Mouse (Mus musculus): ENCODE results near the gene Med25. TPM values are rescaled to one million over a fixed set of nuclear protein-coding genes. Genes with fewer than 3 reads are reported as not detected.

Gene Med25
- 2.5 TPM for polyA plus RNA-seq (2014; fragmentation: Illumina TruSeq; extraction: RNeasy Lipid Tissue Mini Kit (QIAGEN cat#74804))

GRCm38 (mm10) chr7:44892276-44892921, at the start of gene Med25:
Gene Med25, minus strand, starts transcription at chr7:44892712.

DNA sequence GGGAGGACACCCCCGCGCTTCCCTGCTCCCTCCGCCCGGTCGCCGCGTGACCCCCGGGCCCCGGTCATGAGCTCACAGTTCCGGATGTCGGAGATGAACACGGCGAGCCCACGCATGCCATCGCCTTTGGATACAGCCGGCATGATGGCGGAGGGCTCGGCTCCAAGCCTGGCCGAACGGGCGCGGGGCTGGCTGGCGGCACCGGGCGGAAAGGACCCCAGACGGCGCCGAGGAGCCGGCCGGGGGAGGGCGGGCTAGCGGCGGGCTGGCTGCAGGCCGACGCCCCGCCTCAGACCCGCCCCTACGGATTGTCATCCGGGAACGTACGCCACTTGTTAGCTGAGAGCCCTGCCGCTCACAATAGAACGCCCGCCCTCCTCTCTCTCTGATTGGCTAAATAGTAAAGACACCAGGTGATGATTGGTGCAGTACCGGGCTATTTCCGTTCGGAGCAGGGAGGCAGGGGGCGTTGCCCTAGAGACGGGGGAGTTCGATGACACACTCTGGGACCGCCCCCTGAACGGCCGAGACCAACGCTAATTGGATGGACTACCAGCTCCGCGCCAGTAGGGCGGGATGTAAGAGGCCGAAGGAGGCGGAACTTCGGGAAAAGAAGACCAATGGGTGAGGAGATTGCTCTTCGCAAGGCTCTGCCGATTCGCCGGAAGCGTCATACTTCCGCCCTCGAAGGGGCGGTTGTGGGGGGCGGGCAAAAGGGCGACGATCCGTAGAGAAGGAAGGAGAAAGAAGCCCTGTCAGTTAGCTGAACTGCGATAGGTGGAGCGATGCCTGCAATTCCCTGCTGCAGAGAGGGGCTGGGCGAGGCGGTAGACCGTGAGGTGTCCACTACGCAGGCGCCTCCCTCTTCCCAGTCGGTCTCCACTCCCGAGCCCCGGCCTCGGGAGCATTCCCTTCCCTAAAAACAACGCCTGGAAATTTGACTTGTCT, 37.0 kb upstream of the Med25 start, which contains the start of gene Ap2a1:
TSS of gene Ap2a1 (minus strand) at position 293 of the 948 bp plus-strand sequence.

DNA sequence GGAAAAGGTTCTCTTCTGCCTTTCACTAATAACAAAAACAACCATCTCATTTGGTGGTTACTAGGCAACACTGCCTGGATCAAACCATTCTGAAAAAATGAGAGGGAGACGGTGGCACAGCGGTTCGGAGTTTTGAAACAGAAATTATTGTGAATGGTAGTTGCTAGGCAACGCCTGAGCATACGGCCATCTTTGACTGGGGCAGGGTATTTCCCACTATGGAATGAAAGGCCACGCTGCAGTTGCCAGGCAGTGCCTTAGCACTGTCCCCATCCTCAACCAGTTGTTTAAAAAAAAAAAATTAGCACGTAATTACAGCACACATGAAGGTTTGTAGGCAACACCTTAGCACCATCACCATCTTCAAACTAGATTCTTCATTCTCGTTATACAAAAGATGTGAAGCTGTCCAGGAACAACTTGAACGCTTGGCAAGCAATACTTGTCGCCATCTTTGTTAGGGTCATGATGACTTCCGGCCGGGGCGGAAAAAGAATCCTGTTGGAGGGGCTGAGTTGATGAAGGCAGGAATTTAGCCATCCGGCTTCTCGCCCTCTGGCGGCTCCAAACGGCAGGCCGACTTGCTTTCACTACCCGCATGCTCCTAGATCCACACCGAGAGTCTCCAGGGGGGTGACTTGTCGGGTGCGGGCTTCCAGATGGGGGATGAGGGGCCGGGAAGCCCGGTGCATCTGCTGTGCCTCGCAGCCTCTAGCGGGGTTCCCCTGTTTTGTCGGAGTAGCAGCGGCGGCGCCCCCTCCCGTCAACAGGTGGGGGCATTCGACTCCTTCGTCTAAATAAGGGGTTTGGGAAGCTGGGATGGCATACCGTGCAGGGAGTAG, 3.3 kb upstream of the Med25 start, which contains the start of gene Fuz:
TSS of gene Fuz (plus strand) at position 487 of the 842 bp plus-strand sequence.

DNA sequence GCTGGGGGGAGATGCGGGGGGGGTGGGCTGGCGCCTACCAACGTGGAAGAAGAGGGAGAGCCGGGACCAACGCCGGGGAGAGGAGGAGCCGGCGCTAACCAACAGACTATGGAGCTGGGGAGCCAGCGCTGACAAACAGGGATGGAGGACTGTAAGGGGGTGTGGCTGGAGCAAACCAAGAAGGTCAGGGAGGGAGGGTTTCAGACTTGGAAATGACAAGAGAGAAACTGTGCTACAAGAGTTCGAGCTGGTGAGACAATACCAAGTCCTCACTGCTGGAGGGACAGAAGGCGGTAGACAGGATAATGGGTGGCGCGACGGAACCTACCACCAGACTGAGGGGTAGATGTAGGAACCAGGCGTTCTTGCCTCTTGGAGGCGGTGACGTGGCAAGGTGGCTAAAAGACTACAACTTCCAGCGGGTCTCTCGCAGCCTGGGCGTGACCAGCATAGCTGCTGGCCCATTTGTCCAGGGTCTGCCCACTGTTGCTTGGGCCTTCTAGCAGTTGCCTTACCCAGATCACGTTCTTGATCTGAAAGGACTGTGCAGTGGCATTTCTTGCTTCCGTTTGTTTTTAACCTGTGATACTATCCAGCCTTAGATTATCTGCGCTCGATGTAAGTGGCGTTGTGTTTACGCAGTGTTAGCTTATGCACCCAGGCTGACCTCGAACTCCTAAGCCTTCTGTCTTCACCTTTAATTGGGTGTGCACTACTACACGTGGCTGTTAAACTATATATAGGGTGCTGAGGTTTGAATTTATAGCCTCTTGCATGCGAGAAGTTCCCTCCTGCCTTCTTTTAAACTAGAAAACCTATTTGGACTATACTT, 22.6 kb downstream of the Med25 start, which contains the start of gene Ptov1:
TSS of gene Ptov1 (minus strand) at position 92 of the 832 bp plus-strand sequence.

DNA sequence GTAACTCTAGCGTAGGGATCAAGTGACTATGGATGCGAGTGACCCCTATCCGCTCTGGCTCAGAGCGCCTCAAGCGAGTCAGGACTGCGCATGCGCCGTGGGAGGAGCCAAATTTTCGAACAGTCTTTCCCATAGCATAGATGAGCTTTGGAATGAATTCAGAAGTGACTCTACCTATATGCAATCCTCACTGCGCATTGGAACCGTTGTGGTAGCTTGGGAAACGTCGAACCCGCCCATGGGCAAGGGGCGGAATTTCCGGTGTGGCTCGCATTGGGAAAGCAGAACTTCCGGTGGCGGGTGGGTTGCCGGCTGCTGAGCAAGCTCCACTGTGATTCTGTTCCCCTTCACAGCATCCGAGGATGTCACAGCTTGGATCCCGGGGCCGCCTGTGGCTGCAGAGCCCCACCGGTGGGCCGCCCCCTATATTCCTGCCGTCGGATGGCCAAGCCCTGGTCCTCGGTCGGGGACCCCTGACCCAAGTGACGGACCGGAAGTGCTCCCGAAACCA, 35.4 kb downstream of the Med25 start, which contains the start of gene Pnkp:
TSS of gene Pnkp (plus strand) at position 98 of the 511 bp plus-strand sequence.

DNA sequence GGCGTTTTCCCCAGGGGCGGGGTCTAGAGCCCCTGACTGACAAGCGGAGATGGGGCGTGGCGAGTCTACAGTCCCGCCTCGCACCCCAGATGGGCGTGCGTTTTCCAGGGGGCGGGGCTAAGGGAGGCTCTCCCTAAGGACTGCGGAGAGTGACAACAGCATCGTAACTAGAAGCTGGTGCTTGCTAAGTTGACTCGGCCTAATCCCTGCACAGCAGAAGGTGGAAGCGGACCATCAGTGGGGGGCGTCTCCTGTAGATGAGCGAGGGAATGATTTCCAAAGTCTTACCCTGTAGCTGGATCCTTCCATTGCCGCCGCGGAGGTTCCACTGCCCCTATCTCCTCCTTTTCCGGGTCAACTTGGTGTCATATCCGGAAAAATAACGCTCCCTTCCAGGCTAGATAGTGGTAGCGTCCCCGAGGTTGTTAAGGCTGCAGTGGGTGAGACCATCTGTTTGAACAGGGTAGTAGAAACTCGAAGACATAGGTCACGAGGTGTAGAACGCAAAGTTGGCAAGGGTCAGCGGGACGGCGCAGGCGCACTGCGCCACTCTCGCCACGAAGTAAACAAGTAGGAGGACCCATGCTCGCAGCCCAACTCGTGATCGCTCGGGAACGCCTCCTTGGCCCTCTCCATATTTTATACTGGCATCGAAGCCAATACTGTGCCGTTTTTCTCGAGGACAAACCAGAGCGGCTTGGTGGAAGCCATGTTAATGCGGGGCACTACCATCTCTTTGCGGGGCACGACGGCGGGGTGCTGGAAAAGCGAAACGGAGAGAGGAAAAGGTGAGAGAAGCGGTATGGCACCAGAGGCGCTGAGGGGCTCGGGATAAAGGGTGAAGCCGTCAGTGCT, 43.7 kb downstream of the Med25 start, which contains the start of the genes Akt1s1 and Tbc1d17:
TSS of gene Akt1s1 (plus strand) at position 431 of the 855 bp plus-strand sequence.
TSS of gene Tbc1d17 (minus strand) at position 519 of the 855 bp plus-strand sequence.

Other genes with a start within 250 kb of the Med25 start
- not detected for gene Myh14, start 221.9 kb downstream of the Med25 start, polyA plus RNA-seq (2014; fragmentation: Illumina TruSeq; extraction: RNeasy Lipid Tissue Mini Kit (QIAGEN cat#74804))
- not detected for gene Izumo2, start 184.0 kb downstream of the Med25 start, polyA plus RNA-seq (2014; fragmentation: Illumina TruSeq; extraction: RNeasy Lipid Tissue Mini Kit (QIAGEN cat#74804))
- gene Vrk3, start 144.3 kb downstream of the Med25 start, polyA plus RNA-seq (2014; fragmentation: Illumina TruSeq; extraction: RNeasy Lipid Tissue Mini Kit (QIAGEN cat#74804)), result 3.8 TPM
- 2.2 TPM for gene Zfp473, start 141.7 kb downstream of the Med25 start, polyA plus RNA-seq (2014; fragmentation: Illumina TruSeq; extraction: RNeasy Lipid Tissue Mini Kit (QIAGEN cat#74804))
- 5.9 TPM for gene Nup62, start 76.6 kb downstream of the Med25 start, polyA plus RNA-seq (2014; fragmentation: Illumina TruSeq; extraction: RNeasy Lipid Tissue Mini Kit (QIAGEN cat#74804))
- gene Il4i1, start 76.3 kb downstream of the Med25 start, polyA plus RNA-seq (2014; fragmentation: Illumina TruSeq; extraction: RNeasy Lipid Tissue Mini Kit (QIAGEN cat#74804)), result not detected
- gene Atf5, start 76.1 kb downstream of the Med25 start, polyA plus RNA-seq (2014; fragmentation: Illumina TruSeq; extraction: RNeasy Lipid Tissue Mini Kit (QIAGEN cat#74804)), result 5.8 TPM
- 1.7 TPM for gene Akt1s1, start 43.7 kb downstream of the Med25 start, polyA plus RNA-seq (2014; fragmentation: Illumina TruSeq; extraction: RNeasy Lipid Tissue Mini Kit (QIAGEN cat#74804))
- 0.71 TPM for gene Tbc1d17, start 43.6 kb downstream of the Med25 start, polyA plus RNA-seq (2014; fragmentation: Illumina TruSeq; extraction: RNeasy Lipid Tissue Mini Kit (QIAGEN cat#74804))
- not detected for gene Pnkp, start 35.6 kb downstream of the Med25 start, polyA plus RNA-seq (2014; fragmentation: Illumina TruSeq; extraction: RNeasy Lipid Tissue Mini Kit (QIAGEN cat#74804))
- gene Ptov1, start 22.9 kb downstream of the Med25 start, polyA plus RNA-seq (2014; fragmentation: Illumina TruSeq; extraction: RNeasy Lipid Tissue Mini Kit (QIAGEN cat#74804)), result not detected
- gene Fuz, start 3.4 kb upstream of the Med25 start, polyA plus RNA-seq (2014; fragmentation: Illumina TruSeq; extraction: RNeasy Lipid Tissue Mini Kit (QIAGEN cat#74804)), result 3.2 TPM
- gene Ap2a1, start 36.8 kb upstream of the Med25 start, polyA plus RNA-seq (2014; fragmentation: Illumina TruSeq; extraction: RNeasy Lipid Tissue Mini Kit (QIAGEN cat#74804)), result 20.6 TPM
- not detected for gene Tsks, start 50.5 kb upstream of the Med25 start, polyA plus RNA-seq (2014; fragmentation: Illumina TruSeq; extraction: RNeasy Lipid Tissue Mini Kit (QIAGEN cat#74804))
- 0.88 TPM for gene Cpt1c, start 82.1 kb upstream of the Med25 start, polyA plus RNA-seq (2014; fragmentation: Illumina TruSeq; extraction: RNeasy Lipid Tissue Mini Kit (QIAGEN cat#74804))
- gene Prmt1, start 93.9 kb upstream of the Med25 start, polyA plus RNA-seq (2014; fragmentation: Illumina TruSeq; extraction: RNeasy Lipid Tissue Mini Kit (QIAGEN cat#74804)), result 8.2 TPM
- gene Irf3, start 104.9 kb upstream of the Med25 start, polyA plus RNA-seq (2014; fragmentation: Illumina TruSeq; extraction: RNeasy Lipid Tissue Mini Kit (QIAGEN cat#74804)), result 8.4 TPM
- gene Bcl2l12, start 106.0 kb upstream of the Med25 start, polyA plus RNA-seq (2014; fragmentation: Illumina TruSeq; extraction: RNeasy Lipid Tissue Mini Kit (QIAGEN cat#74804)), result 2.0 TPM
- 2.2 TPM for gene Scaf1, start 123.7 kb upstream of the Med25 start, polyA plus RNA-seq (2014; fragmentation: Illumina TruSeq; extraction: RNeasy Lipid Tissue Mini Kit (QIAGEN cat#74804))
- 4.0 TPM for gene Rras, start 125.2 kb upstream of the Med25 start, polyA plus RNA-seq (2014; fragmentation: Illumina TruSeq; extraction: RNeasy Lipid Tissue Mini Kit (QIAGEN cat#74804))
- 0.40 TPM for gene Prr12, start 160.2 kb upstream of the Med25 start, polyA plus RNA-seq (2014; fragmentation: Illumina TruSeq; extraction: RNeasy Lipid Tissue Mini Kit (QIAGEN cat#74804))
- 9.1 TPM for gene Nosip, start 169.7 kb upstream of the Med25 start, polyA plus RNA-seq (2014; fragmentation: Illumina TruSeq; extraction: RNeasy Lipid Tissue Mini Kit (QIAGEN cat#74804))
- gene Prrg2, start 170.0 kb upstream of the Med25 start, polyA plus RNA-seq (2014; fragmentation: Illumina TruSeq; extraction: RNeasy Lipid Tissue Mini Kit (QIAGEN cat#74804)), result 4.7 TPM
- gene Rcn3, start 199.5 kb upstream of the Med25 start, polyA plus RNA-seq (2014; fragmentation: Illumina TruSeq; extraction: RNeasy Lipid Tissue Mini Kit (QIAGEN cat#74804)), result 0.31 TPM
- gene Fcgrt, start 211.1 kb upstream of the Med25 start, polyA plus RNA-seq (2014; fragmentation: Illumina TruSeq; extraction: RNeasy Lipid Tissue Mini Kit (QIAGEN cat#74804)), result 14.4 TPM
- gene Rps11, start 231.7 kb upstream of the Med25 start, polyA plus RNA-seq (2014; fragmentation: Illumina TruSeq; extraction: RNeasy Lipid Tissue Mini Kit (QIAGEN cat#74804)), result 474 TPM
- 557 TPM for gene Rpl13a, start 236.0 kb upstream of the Med25 start, polyA plus RNA-seq (2014; fragmentation: Illumina TruSeq; extraction: RNeasy Lipid Tissue Mini Kit (QIAGEN cat#74804))
- gene Gm45713, start 243.5 kb upstream of the Med25 start, polyA plus RNA-seq (2014; fragmentation: Illumina TruSeq; extraction: RNeasy Lipid Tissue Mini Kit (QIAGEN cat#74804)), result not detected
- 3.9 TPM for gene Flt3l, start 243.7 kb upstream of the Med25 start, polyA plus RNA-seq (2014; fragmentation: Illumina TruSeq; extraction: RNeasy Lipid Tissue Mini Kit (QIAGEN cat#74804))

All from ovary, adult 10 weeks (tissue).